Mouse (Mus musculus) kidney, postnatal 0 days (tissue): ENCODE measurements around the gene Ms4a6d. TPM values are rescaled to one million over a fixed set of nuclear protein-coding genes. Genes with fewer than 3 reads are reported as not detected.

Experiments used
- ATAC-seq: fragments of 200-750 bp; cut with Nextera tagmentation; replicated peaks from 2 replicates; pipeline ENCODE4 v1.8.0; 2017; ENCODE audit warnings: low read depth, moderate number of reproducible peaks, moderate TSS enrichment, moderate library complexity; ENCODE audit not compliant: low FRiP score
- DNase-seq: peaks from one replicate; pipeline ENCODE4 v3.0.0-alpha.2; 2016; ENCODE audit warnings: low spot score
- H3K27ac ChIP-seq: fragments of 300-500 bp; sonication (generic); 2 replicates; pipeline ENCODE4 v1.5.1; 2014; ENCODE audit warnings: mild to moderate bottlenecking
- H3K27me3 ChIP-seq: fragments of 300-500 bp; sonication (generic); 2 replicates; pipeline ENCODE4 v1.6.1; 2014; ENCODE audit warnings: low read length, mixed read lengths; ENCODE audit not compliant: insufficient read depth
- H3K36me3 ChIP-seq: fragments of 300-500 bp; sonication (generic); 2 replicates; pipeline ENCODE4 v1.6.1; 2014; ENCODE audit warnings: low read length, mixed read lengths; ENCODE audit not compliant: insufficient read depth
- H3K4me1 ChIP-seq: fragments of 300-500 bp; sonication (generic); replicated peaks from 2 replicates; pipeline ENCODE4 v1.6.1; 2014; ENCODE audit warnings: antibody characterized with exemption, low read length, mixed read lengths; ENCODE audit not compliant: insufficient read depth
- H3K4me2 ChIP-seq: fragments of 300-500 bp; sonication (generic); 2 replicates; pipeline ENCODE4 v1.6.1; 2014; ENCODE audit warnings: mild to moderate bottlenecking, low read length, moderate library complexity, mixed read lengths
- H3K4me3 ChIP-seq: fragments of 300-500 bp; sonication (generic); replicated peaks from 2 replicates; pipeline ENCODE4 v1.5.1; 2014; ENCODE audit warnings: low read depth, low read length
- H3K9ac ChIP-seq: fragments of 300-500 bp; sonication (generic); 2 replicates; pipeline ENCODE4 v1.6.1; 2014; ENCODE audit warnings: low read depth, low read length
- H3K9me3 ChIP-seq: fragments of 300-500 bp; sonication (generic); replicated peaks from 2 replicates; pipeline ENCODE4 v1.6.1; 2016; ENCODE audit warnings: low read length, inconsistent platforms, mixed read lengths
- CTCF ChIP-seq: IDR thresholded peaks from 2 replicates; pipeline ENCODE4 v1.5.1; 2016; ENCODE audit warnings: antibody characterized with exemption, low read depth, mild to moderate bottlenecking, moderate library complexity
- WGBS: fragments of 180-500 bp; shearing (Covaris S2); extraction: QIAGEN DNeasy Blood & Tissue Kit; methylation state at CpG from one replicate; pipeline ENCODE4 v1.1.7; 2014; 5-methylcytosine and 5-hydroxymethylcytosine counted together
- polyA plus RNA-seq: library from polyadenylated mRNA; unstranded; fragments of >200 nt; fragmentation: Nextera tagmentation; extraction: Ambion mirVana; gene quantifications from 2 replicates; pipeline ENCODE4 v1.2.1, GENCODE M21; 2015

Ms4a6d gene
- polyA plus RNA-seq, 1 experiment from 2014 or later, result 8.0 TPM

GRCm38 (mm10) chr19:11537336-11537735, 67.3 kb downstream of the Ms4a6d start:
- Histone ChIP-seq H3K4me3 (no peak overlapping the region), H3K9ac (no peak overlapping the region), H3K27ac (no peak overlapping the region), H3K36me3 (no peaks in the 10 kb centered on the region), H3K4me1 (no peaks in the 10 kb centered on the region), H3K27me3 (no peaks in the 10 kb centered on the region), H3K4me2 (no peak overlapping the region), H3K9me3 (no peaks in the 10 kb centered on the region)
- DNase-seq (no peak), ATAC-seq (no peak)
- WGBS, result 24% methylated on average over 2 of the region's 2 CpGs
- no peak for TF ChIP-seq CTCF

Other genes starting within 250 kb of the Ms4a6d start
- gene Ms4a4a, start 229.3 kb downstream of the Ms4a6d start, polyA plus RNA-seq, result 3.5 and 3.6 TPM in 2 replicates
- gene Ms4a4c, start 200.1 kb downstream of the Ms4a6d start, polyA plus RNA-seq, result 0.73 and 1.7 TPM in 2 replicates
- 0.26 and 0.28 TPM in 2 replicates for gene Ms4a4b, start 161.3 kb downstream of the Ms4a6d start, polyA plus RNA-seq
- gene Ms4a6c, start 135.5 kb downstream of the Ms4a6d start, polyA plus RNA-seq, result 5.4 and 7.4 TPM in 2 replicates
- gene Gm8369, start 118.9 kb downstream of the Ms4a6d start, polyA plus RNA-seq, result 0.09 TPM in 1 of 2 replicates, not detected in the other
- gene Ms4a6b, start 88.3 kb downstream of the Ms4a6d start, polyA plus RNA-seq, result 4.9 and 5.6 TPM in 2 replicates
- gene Ms4a4d, start 68.0 kb downstream of the Ms4a6d start, polyA plus RNA-seq, result 0.23 and 0.58 TPM in 2 replicates
- 4.6 and 4.8 TPM in 2 replicates for gene Ms4a2, start 18.9 kb upstream of the Ms4a6d start, polyA plus RNA-seq
- gene Ms4a3, start 36.0 kb upstream of the Ms4a6d start, polyA plus RNA-seq, result not detected in 2 replicates
- gene Oosp2, start 55.7 kb upstream of the Ms4a6d start, polyA plus RNA-seq, result not detected in 2 replicates
- gene Oosp1, start 86.3 kb upstream of the Ms4a6d start, polyA plus RNA-seq, result not detected in 2 replicates
- gene Oosp3, start 92.2 kb upstream of the Ms4a6d start, polyA plus RNA-seq, result not detected in 2 replicates
- not detected in 2 replicates for gene Gif, start 142.7 kb upstream of the Ms4a6d start, polyA plus RNA-seq
- 66.7 and 69.8 TPM in 2 replicates for gene Mrpl16, start 165.5 kb upstream of the Ms4a6d start, polyA plus RNA-seq
- gene Stx3, start 214.6 kb upstream of the Ms4a6d start, polyA plus RNA-seq, result 42.5 and 46.1 TPM in 2 replicates
- 0.14 TPM in 1 of 2 replicates, not detected in the other for gene Olfr1417, start 234.4 kb upstream of the Ms4a6d start, polyA plus RNA-seq